Mouse (Mus musculus) CH12.LX (cell line): ENCODE measurements around the gene Fam117a.

ENCODE experiments used
- CTCF ChIP-seq, 2 experiments: IDR thresholded peaks in 1 of 2; conservative IDR thresholded peaks in 1 of 2; 2 replicates each; pipeline ENCODE4 v1.5.1; 2011 to 2012; ENCODE audit warnings: low read depth in 2 of 2, low read length in 2 of 2, improper control_type of control experiment in 1 of 2, inconsistent platforms in 1 of 2, mild to moderate bottlenecking in 1 of 2, moderate library complexity in 1 of 2
- ELF1 ChIP-seq: IDR thresholded peaks from 2 replicates; pipeline ENCODE4 v1.6.1; 2014; ENCODE audit warnings: low read depth, mild to moderate bottlenecking, inconsistent platforms, low read length, improper control_type of control experiment
- MAFK ChIP-seq: IDR thresholded peaks from 2 replicates; pipeline ENCODE4 v1.6.1; 2011; ENCODE audit warnings: low read length, improper control_type of control experiment; ENCODE audit not compliant: insufficient replicate concordance
- MAX ChIP-seq: IDR thresholded peaks from 2 replicates; pipeline ENCODE4 v1.6.1; 2011; ENCODE audit warnings: low read length, improper control_type of control experiment
- MYC ChIP-seq: IDR thresholded peaks from 2 replicates; pipeline ENCODE4 v1.6.1; 2011; ENCODE audit warnings: low read depth, mild to moderate bottlenecking, improper control_type of control experiment, low read length
- PAX5 ChIP-seq: IDR thresholded peaks from 2 replicates; pipeline ENCODE4 v1.6.1; 2012; ENCODE audit warnings: low read length, inconsistent platforms, mixed read lengths
- POLR2A ChIP-seq: IDR thresholded peaks from 2 replicates; pipeline ENCODE4 v1.6.1; 2011; ENCODE audit warnings: low read depth, mild to moderate bottlenecking, improper control_type of control experiment, low read length
- RAD21 ChIP-seq: IDR thresholded peaks from 2 replicates; pipeline ENCODE4 v1.6.1; 2011; ENCODE audit warnings: low read depth, mild to moderate bottlenecking, low read length, improper control_type of control experiment, moderate library complexity
- SMC3 ChIP-seq: IDR thresholded peaks from 2 replicates; pipeline ENCODE4 v1.6.1; 2011; ENCODE audit warnings: low read depth, low read length, improper control_type of control experiment
- TCF12 ChIP-seq: IDR thresholded peaks from 2 replicates; pipeline ENCODE4 v1.6.1; 2014; ENCODE audit warnings: low read depth, mild to moderate bottlenecking, inconsistent platforms, low read length, improper control_type of control experiment
- UBTF ChIP-seq: IDR thresholded peaks from 2 replicates; pipeline ENCODE4 v1.6.1; 2012; ENCODE audit warnings: low read depth, mild to moderate bottlenecking, inconsistent platforms, low read length, improper control_type of control experiment, moderate library complexity
- USF1 ChIP-seq: IDR thresholded peaks from 2 replicates; pipeline ENCODE4 v1.6.1; 2014; ENCODE audit warnings: low read depth, mild to moderate bottlenecking, inconsistent platforms, low read length, improper control_type of control experiment
- USF2 ChIP-seq: conservative IDR thresholded peaks from 2 replicates; pipeline ENCODE4 v1.6.1; 2011; ENCODE audit warnings: low read depth, low read length, improper control_type of control experiment

DNA sequence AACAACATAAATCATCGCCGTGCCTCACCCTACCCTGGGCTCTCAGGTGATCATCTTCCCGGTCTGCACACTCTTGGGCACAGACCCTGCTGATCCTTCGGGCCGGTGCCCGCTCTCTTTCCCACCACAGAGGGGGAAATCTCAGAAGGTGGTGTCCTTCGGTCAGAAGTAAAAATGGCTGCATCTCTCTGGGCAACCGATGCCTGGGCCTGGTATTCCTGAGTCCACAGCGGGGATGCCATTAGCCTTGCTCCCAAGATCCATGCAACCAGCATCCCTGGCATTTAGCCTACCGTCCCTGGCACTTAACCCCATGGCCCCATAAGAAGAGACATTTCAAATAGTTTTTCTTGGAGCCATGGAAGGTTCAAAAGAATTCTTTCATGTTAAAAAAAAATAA, 12.6 kb upstream of the Fam117a start:
- TF ChIP-seq UBTF, result no peak
- TF ChIP-seq TCF12, result no peak
- TF ChIP-seq MAX, result no peak
- TF ChIP-seq RAD21, result no peak
- no peak for TF ChIP-seq MYC
- no peak for TF ChIP-seq POLR2A
- TF ChIP-seq PAX5, result no peak
- no peak for TF ChIP-seq CTCF (conservative IDR thresholded peaks at IDR 0.05 in 1 of 2, IDR thresholded peaks at IDR 0.05 in 1 of 2; ENCODE audit: low read depth in 2 of 2, low read length in 2 of 2)
- TF ChIP-seq ELF1, result no peak
- no peak for TF ChIP-seq MAFK
- no peak for TF ChIP-seq USF1
- no peak for TF ChIP-seq SMC3
- no peak for TF ChIP-seq USF2
